Mouse (Mus musculus) stomach, postnatal 0 days (tissue): ENCODE measurements around the gene Klk10. TPM values are rescaled to one million over a fixed set of nuclear protein-coding genes. Genes with fewer than 3 reads are reported as not detected.

Source experiments
- ATAC-seq: fragments of 200-750 bp; cut with Nextera tagmentation; 2 replicates; pipeline ENCODE4 v1.8.0; 2017; ENCODE audit not compliant: low FRiP score, low TSS enrichment
- DNase-seq: peaks from one replicate; pipeline ENCODE4 v3.0.0-alpha.2; 2016; ENCODE audit warnings: low spot score
- H3K27ac ChIP-seq: fragments of 300-500 bp; sonication (generic); replicated peaks from 2 replicates; pipeline ENCODE4 v1.5.1; 2014; ENCODE audit warnings: mild to moderate bottlenecking, control low read depth
- H3K27me3 ChIP-seq: fragments of 300-500 bp; sonication (generic); 2 replicates; pipeline ENCODE4 v1.6.1; 2014; ENCODE audit warnings: low read length; ENCODE audit not compliant: control insufficient read depth, insufficient read depth
- H3K36me3 ChIP-seq: fragments of 300-500 bp; sonication (generic); 2 replicates; pipeline ENCODE4 v1.6.1; 2014; ENCODE audit warnings: low read length, mixed read lengths; ENCODE audit not compliant: control insufficient read depth, insufficient read depth
- H3K4me1 ChIP-seq: fragments of 300-500 bp; sonication (generic); replicated peaks from 2 replicates; pipeline ENCODE4 v1.6.1; 2014; ENCODE audit warnings: antibody characterized with exemption; ENCODE audit not compliant: control insufficient read depth, insufficient read depth
- H3K4me2 ChIP-seq: fragments of 300-500 bp; sonication (generic); replicated peaks from 2 replicates; pipeline ENCODE4 v1.6.1; 2014; ENCODE audit warnings: low read depth, mild to moderate bottlenecking, control low read depth, moderate library complexity
- H3K4me3 ChIP-seq: fragments of 300-500 bp; sonication (generic); 2 replicates; pipeline ENCODE4 v1.5.1; 2014; ENCODE audit warnings: low read depth, low read length, control low read depth
- H3K9ac ChIP-seq: fragments of 300-500 bp; sonication (generic); 2 replicates; pipeline ENCODE4 v1.6.1; 2014; ENCODE audit warnings: mild to moderate bottlenecking, low read length, control low read depth, mixed read lengths
- H3K9me3 ChIP-seq: fragments of 300-500 bp; sonication (generic); 2 replicates; pipeline ENCODE4 v1.6.1; 2016; ENCODE audit warnings: low read length; ENCODE audit not compliant: control insufficient read depth
- CTCF ChIP-seq: IDR thresholded peaks from 2 replicates; pipeline ENCODE4 v1.5.1; 2016; ENCODE audit warnings: antibody characterized with exemption, low read depth, mild to moderate bottlenecking, moderate library complexity
- EP300 ChIP-seq: optimal IDR thresholded peaks from 2 replicates; pipeline ENCODE3; 2016; ENCODE audit warnings: antibody characterized with exemption
- WGBS: fragments of 180-500 bp; shearing (Covaris S2); extraction: QIAGEN DNeasy Blood & Tissue Kit; methylation state at CpG from one replicate; pipeline ENCODE4 v1.1.7; 2014; 5-methylcytosine and 5-hydroxymethylcytosine counted together
- polyA plus RNA-seq: library from polyadenylated mRNA; unstranded; fragments of >200 nt; fragmentation: Nextera tagmentation; extraction: Ambion mirVana; gene quantifications from 2 replicates; pipeline ENCODE4 v1.2.1, GENCODE M21; 2015

Klk10 gene
- polyA plus RNA-seq, result 313 and 335 TPM in 2 replicates

DNA sequence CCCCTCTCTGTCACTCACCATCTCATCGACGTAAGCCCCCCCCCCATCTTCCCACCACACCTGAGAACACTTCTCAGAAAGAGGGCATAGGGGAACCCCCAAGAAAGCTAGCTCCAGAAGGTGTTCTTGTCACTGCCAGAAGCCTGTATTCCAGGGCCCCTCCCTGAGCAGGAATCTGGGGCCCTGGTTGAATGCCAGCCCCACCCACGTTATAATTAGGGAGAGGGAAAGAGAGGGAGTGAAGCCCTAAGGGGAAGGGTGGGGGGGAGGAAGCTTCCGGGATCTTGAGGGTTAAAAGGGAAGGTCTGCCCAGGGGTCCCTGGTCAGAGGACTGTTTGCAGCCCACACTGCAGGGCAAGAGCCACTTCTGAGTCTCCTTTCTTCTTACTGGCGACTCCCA, at the start of gene Klk10:
Gene Klk10 (plus strand): TSS at position 290 of the 400 bp plus-strand sequence.
- peak within 1 kb of the TSS; percentile 27 for H3K4me2 ChIP-seq
- no peaks in the 10 kb centered on the region; the same call in 1 of the 2 replicates for H3K27me3 ChIP-seq
- peak; percentile 18 for DNase-seq
- peak within 1 kb of the TSS; percentile 80 for H3K27ac ChIP-seq
- H3K36me3 ChIP-seq, result no peaks in the 10 kb centered on the region
- no peaks in the 10 kb centered on the region for H3K9me3 ChIP-seq
- peaks cover 3% of the 10 kb centered on the region; the same call in 1 of the 2 replicates for H3K4me1 ChIP-seq
- H3K4me3 ChIP-seq, result no peak within 1 kb of the TSS
- peak; percentile 28 for TF ChIP-seq EP300
- TF ChIP-seq CTCF, result no peak
- H3K9ac ChIP-seq, result no peak within 1 kb of the TSS
- WGBS, result 37% methylated on average over 5 of the region's 5 CpGs
- peak; percentile 22; the same call in 1 of the 2 replicates for ATAC-seq

DNA sequence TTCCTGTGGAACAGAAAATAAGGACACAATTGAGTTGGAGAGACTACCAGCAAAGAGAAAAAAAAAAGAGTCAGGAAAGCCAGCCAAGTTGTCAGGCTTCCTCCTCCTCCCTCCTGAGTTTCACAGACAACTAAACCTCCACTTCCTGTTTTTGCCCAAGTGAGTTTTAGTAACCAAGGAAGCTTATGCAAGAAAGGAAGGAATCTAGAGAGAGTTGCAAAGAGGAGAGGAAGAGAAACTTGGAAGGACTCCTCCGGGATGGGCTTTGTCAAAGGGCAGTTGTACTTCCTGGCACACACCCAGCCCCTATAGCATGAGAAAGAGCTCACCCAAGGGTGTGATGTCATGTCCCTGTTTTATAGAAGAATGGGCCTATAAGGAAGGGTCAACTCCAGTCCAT, 33.0 kb upstream of the Klk10 start:
- H3K4me2 ChIP-seq, result no peak overlapping the region
- DNase-seq (no peak), ATAC-seq (no peak)
- WGBS, result 50% methylated on average over 1 of the region's 1 CpGs
- no peaks in the 10 kb centered on the region for H3K4me1 ChIP-seq
- TF ChIP-seq EP300 (no peak), CTCF (no peak)
- no peaks in the 10 kb centered on the region for H3K27me3 ChIP-seq
- H3K9me3 ChIP-seq, result no peaks in the 10 kb centered on the region
- no peaks in the 10 kb centered on the region for H3K36me3 ChIP-seq
- no peak overlapping the region for H3K9ac ChIP-seq
- H3K4me3 ChIP-seq, result no peak overlapping the region
- peak overlapping the region; percentile 13; the same call in 1 of the 2 replicates for H3K27ac ChIP-seq

DNA sequence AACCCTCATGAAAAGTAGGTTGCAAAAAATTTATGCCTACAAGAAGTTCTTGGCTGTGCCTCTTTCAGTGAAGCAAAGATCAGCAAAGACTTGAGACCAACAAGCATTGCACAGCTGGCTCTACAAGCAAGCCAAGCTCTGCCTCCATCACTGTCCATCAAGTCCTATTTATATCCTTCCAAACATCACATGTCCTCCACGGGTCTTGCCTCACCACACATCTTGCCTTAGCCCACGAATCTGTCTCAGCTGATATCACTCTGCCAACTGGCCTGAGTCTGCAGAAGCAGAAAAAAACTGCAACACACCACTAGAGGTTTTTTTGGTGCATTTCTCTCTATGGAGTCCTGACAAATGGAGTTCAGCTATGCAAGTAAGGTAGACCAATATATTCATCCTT, 28.0 kb upstream of the Klk10 start:
- Histone ChIP-seq H3K9me3 (no peaks in the 10 kb centered on the region), H3K27me3 (no peaks in the 10 kb centered on the region), H3K4me3 (no peak overlapping the region), H3K9ac (no peak overlapping the region), H3K4me2 (no peak overlapping the region), H3K4me1 (no peaks in the 10 kb centered on the region), H3K27ac (no peak overlapping the region), H3K36me3 (no peaks in the 10 kb centered on the region)
- no peak for DNase-seq
- 65% methylated on average over 2 of the region's 2 CpGs for WGBS
- no peak for ATAC-seq
- TF ChIP-seq EP300, result no peak
- TF ChIP-seq CTCF, result no peak

DNA sequence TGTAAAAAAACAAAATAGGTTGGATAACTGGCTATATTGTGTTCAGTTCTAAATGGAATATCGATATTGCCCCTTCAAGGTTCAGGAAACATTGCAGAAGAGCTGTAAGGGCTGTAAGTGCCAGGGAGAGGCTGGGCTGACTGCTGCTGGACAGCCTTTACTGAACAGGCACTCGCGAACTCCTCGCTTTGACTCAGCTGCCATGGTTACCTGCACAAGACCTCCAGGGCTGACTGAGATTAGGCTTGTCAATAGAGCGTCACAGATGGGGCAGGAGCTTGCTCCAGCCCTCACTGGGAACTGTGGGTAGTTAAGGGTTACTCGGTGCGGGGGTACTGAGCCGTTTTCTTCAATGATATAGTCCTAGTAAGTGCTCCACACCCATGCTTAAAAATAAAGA, 14.4 kb upstream of the Klk10 start:
- WGBS, result 34% methylated on average over 8 of the region's 8 CpGs

DNA sequence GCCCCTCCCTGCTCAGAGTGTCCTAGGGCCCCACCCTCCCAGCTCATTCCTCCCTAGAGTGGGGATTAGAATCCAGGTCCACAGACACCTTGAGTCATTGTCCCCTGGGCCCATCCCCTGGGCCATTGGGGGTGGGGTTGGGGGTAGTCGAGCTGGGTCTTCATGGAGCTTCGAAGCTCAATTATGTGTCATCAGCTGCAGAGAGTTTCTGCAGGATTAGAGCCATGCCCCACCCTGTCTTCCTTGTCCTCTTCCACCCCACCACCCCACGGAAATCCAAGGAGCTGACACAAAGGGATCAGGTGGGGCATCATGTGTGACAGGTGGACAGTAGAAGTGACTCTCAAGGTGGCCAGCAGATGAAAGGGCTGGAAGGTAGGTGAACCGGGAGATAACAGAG, 12.2 kb upstream of the Klk10 start, which contains the start of gene Klk12:
Gene Klk12 (plus strand): TSS at position 301 of the 400 bp plus-strand sequence.
- Histone ChIP-seq H3K9ac (no peak within 1 kb of the TSS), H3K27ac (no peak within 1 kb of the TSS), H3K4me2 (no peak within 1 kb of the TSS), H3K9me3 (no peaks in the 10 kb centered on the region), H3K4me3 (no peak within 1 kb of the TSS), H3K27me3 (no peaks in the 10 kb centered on the region), H3K36me3 (no peaks in the 10 kb centered on the region), H3K4me1 (no peaks in the 10 kb centered on the region)
- TF ChIP-seq CTCF (no peak), EP300 (no peak)
- DNase-seq (no peak), ATAC-seq (no peak)
- 62% methylated on average over 4 of the region's 4 CpGs for WGBS

More for the DNA sequence above, 14.4 kb upstream of the Klk10 start:
- Histone ChIP-seq H3K27me3 (no peaks in the 10 kb centered on the region), H3K4me3 (no peak overlapping the region), H3K4me1 (no peaks in the 10 kb centered on the region), H3K9ac (no peak overlapping the region), H3K36me3 (no peaks in the 10 kb centered on the region), H3K9me3 (no peaks in the 10 kb centered on the region), H3K4me2 (no peak overlapping the region), H3K27ac (no peak overlapping the region)
- ATAC-seq (no peak), DNase-seq (no peak)
- TF ChIP-seq CTCF (no peak), EP300 (no peak)

DNA sequence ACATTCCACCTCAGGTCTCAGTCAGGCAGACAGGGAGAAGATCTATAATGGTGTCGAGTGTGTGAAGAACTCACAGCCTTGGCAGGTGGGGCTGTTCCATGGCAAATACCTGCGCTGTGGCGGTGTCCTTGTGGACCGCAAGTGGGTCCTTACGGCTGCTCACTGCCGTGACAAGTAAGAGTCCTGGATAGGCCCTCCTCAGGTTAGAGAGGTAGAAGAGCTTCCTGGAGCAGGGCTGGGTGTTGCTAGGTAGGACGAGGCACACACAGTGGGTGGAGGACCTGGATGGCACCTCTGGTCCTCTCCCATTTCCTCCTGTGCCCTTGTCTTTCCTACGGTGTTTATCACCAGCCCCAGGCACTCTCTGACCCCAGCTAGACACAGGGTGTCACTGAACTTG, 11.2 kb upstream of the Klk10 start:
- Histone ChIP-seq H3K4me1 (no peaks in the 10 kb centered on the region), H3K4me3 (no peak overlapping the region), H3K36me3 (no peaks in the 10 kb centered on the region), H3K27ac (no peak overlapping the region), H3K27me3 (no peaks in the 10 kb centered on the region), H3K9ac (no peak overlapping the region), H3K4me2 (no peak overlapping the region), H3K9me3 (no peaks in the 10 kb centered on the region)
- ATAC-seq (no peak), DNase-seq (peak; percentile 8)
- TF ChIP-seq CTCF (no peak), EP300 (no peak)
- WGBS, result 85% methylated on average over 8 of the region's 8 CpGs
